Mouse (Mus musculus) cerebellum, postnatal 36 days (tissue): ENCODE data around the gene Cttnbp2nl.
A peak's percentile ranks its signal among the peaks of the same experiment; 100 is the strongest.

ENCODE experiments used
- DNase-seq, 2 experiments: peaks; one replicate each; pipeline ENCODE4 v3.0.0; 2021 to 2022; ENCODE audit warnings: mixed read lengths in 2 of 2

Gene Cttnbp2nl

DNA sequence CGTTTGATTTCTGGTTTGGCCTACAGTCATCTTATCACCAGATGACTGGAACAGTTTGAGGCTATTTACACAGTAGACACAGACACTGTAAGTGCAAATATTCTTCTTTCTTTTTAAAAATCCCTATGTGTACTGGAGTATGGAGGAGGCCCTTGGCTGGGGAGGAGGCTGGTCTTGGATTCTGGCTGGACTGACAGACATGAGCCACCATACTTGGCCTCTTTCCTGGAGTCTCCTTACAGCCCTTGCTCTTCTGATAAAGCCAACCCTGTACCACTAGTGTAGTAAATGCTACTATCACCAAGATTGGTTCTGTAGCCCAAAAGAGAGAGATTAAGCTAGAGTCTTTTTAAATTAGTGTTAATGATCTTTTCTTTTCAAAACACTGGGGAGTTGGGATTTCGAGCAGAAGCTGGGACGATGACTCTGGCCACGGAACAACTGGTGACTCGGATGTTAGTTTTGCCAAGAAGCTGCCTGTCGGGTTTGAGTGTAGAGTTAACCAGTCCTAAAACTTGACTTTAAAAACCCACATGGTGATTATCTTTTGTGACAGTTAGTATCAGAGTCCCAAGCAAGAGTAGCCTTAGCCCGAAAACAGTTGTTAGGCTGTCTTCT is 40.1 kb downstream of the Cttnbp2nl start:
- DNase-seq: no peak

DNA sequence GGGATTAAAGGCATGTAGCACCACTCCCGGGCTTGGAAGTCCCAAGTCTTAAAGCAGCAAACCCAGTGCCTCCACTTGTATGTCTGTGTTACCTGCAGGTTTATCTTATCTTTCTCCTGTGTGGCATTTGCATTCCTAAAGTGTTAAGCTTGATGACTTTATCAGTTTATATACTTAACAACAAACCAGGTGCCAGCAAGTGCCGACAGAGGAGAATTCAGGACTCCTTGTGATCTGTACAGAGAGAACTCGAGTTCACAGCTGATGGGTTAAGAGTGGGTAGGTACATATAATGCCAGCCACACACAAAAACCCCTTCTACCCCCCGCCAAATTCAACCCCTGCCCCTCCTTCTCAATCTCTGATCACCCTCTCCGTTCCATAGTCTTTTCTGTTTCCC is 41.1 kb downstream of the Cttnbp2nl start:
- DNase-seq: no peak

DNA sequence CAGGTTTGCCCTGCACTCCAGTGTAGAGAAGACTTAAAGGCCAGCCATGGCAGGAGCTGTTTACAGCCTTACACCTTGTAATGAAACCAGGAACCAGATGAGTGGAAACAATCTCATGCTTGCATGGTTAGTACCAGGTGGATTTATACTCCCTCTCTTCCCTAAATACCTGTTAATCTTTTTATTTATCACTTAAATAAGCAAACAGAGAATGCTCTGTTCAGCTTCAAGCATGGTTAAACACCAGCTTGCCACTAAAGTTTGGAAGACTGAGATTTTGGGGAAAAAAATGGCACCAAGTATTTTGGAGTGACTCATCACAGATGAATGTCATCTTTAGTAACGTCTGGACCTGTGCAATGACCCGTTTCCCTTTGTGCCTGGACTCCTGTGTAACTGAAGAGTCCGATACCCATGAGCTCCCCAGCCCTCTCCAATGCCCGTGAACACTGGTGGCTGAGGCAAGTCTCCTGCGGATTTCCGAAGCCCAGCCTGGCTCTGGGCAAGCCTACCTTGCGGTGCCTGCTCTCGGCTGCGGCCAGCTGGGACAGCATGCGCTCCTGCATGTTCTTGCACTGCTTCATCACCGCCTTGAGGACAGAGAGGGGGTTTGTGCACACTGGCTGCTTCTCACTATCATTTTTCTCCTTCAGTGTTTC is 42.1 kb downstream of the Cttnbp2nl start:
- DNase-seq: no peak

DNA sequence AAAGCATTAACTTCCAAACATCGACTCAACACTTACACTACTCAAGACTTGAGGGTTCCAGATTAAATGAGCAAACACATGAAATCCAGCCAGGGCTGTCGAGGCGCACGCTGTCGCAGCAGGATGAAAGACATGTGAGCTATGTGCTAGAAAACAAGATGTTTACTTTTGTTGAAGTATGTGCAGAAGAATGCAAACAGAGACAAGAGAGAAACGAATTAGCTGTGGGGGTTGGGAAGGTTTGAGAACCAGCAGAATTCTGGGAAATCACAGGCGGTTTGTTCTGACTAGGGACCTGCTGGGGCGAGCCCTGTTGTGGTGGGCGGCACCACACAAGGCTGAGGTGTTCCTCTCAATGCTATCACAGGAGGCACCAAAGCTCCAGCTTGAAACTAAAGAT is 44.9 kb downstream of the Cttnbp2nl start:
- no peak for DNase-seq

DNA sequence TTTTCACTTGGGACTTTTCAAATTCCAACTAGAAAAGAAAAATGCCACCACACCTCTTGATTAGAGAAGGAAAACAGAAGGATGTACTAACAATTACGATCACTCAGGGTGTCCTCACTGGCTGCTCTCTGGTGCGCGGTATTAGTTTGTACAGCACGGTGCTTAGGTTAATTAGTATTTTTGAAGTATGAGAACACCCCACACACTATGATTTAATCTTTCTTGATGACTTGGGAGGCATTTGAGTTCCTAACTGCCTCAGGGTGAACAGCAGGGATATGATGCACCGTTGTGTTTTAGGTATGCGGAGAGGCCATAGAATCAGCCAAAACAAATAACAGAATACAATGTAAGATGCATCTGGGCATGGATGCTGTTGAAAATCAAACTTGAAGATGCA is 46.8 kb downstream of the Cttnbp2nl start:
- no peak for DNase-seq

DNA sequence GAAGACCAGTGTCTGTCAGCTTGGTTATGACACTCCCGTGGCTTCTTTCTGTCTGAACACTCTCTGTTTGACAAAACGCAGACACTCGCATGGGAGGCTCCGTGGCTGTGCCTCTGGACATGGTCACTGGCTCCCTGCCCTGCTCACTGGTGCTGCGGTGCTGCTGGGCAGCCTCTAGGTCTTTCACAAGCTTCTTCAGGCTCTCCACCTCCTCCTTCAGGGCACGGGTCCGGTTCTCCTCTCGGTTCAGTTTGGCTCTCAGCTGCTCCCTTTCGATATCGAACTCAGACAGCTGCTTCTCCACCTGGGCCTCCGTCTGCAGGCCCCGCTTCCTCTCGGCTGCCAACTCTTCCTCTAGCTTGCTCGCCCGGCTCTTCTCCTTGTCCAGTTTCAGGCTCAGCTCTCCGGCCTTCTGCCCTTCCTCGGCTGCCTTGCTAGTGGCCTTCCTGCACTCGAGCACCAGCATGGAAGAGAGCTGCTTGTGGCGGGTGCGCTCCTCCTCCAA is 47.3 kb downstream of the Cttnbp2nl start:
- no peak for DNase-seq

DNA sequence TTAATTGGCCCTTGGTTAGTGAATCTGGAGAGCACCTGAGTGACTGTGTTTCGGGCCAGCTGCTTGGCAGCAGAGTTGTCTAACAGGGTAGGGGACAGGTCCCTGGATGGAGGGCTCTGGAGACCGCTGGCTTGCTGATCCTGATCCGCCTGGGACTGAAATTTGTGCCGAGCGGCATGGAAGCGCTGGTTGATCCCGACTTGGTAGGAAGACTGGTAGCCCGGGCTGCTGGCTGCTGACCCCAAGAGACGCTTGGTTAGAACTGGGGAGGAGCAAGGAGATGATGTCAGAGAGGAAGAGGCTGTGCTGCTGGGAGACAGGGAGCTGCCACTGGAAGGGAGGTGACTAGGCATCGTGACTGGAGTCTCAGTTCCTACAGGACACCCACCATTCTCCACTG is 47.9 kb downstream of the Cttnbp2nl start:
- no peak for DNase-seq

DNA sequence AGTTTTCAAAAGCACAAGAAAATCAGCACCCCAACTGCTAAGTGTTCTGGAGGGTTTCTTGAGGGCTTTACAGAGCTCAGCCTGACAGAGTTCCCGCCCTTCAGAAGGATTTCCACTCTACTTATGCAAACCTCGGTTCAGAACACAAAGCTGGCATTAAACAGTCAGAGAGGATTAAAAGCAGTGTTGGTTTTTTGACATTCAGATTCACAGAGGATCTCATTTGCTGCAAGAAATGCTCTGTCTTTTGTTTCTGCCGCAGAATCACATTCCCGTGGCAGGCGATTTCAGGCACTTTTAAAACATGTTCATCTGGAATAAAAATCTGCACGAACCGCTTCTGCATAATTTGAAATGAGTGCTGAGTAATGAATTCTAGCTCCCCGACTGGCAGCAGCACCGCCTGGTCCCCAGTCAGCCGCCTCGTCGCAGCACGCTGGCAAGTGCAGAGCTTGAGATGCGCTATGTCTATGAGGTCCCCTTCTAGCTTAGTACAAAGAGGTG is 48.9 kb downstream of the Cttnbp2nl start:
- no peak for DNase-seq

DNA sequence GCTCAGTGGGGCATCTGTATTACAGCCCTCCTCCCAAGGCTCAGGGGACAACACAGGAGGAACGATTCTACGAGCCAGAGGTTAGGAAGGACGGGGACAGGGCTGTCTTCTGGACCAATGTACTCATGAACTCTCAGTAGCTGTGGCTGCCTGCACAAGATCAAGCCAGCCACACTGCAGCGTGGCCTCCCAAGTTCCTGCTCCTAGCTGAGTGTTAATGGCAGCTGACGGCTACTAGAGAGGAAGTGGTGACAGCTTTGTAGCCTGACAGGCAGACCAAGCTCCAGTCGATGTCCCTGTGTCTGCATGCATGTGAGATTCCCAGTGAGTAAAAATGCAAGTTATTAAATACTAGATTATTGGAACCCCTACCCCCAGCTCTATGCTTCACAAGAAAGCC is 51.6 kb downstream of the Cttnbp2nl start:
- DNase-seq: no peak

DNA sequence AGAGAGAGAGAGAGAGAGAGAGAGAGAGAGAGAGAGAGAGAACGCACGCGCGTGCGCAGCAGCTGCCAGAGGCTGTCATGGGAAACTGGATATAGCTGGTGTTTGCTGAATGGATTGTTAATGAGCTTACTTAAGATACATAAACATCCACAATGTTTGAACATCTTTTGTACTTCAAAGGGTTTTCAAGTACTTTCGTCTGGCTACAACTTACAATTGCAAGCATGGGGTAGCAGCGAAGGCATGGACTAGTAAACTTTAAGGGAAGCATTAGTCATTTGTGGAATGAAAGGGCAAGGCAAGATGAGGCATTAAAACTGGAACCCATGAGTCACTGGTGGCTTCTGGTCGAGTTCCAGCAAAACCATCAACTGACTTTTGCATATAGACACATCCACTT is 52.4 kb downstream of the Cttnbp2nl start:
- no peak for DNase-seq

DNA sequence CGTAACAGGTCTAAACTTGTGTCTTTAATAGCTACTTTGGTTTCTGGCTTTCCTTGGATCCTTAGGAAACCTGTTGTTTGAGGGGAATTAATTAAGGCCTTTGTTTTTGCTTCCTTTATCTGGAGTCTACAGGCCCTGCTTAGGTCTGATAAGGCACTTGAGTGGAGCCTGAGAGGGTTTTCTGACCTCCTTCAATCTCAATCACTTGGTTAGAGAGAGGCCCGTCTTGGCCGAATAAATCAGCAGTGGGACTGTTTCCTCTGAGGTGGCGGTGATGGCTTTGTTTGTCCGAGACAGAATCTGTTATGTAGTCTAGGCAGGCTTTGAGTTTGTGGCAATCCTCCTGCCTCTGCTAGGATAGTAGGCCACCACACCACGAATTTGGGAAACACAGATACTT is 55.4 kb downstream of the Cttnbp2nl start:
- no peak for DNase-seq

DNA sequence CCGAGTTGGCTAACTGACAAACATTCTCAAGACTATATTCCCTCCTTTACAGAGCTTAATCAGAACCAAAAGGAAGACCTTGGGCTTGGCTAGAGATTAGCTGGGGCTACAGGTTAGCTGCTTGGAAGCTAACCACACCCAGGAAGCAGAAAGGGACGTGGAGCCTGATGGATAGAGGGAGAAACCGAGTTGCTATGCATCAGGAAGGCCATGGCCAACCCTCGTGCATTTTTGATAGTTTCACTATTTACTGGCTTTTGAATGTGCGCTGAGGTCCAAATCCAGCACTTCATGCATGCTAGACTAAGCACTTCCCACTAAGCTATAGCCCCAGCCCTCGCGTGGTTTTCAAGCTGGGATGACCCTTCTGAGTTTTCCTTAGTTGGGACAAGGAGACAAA is 57.2 kb downstream of the Cttnbp2nl start:
- no peak for DNase-seq

DNA sequence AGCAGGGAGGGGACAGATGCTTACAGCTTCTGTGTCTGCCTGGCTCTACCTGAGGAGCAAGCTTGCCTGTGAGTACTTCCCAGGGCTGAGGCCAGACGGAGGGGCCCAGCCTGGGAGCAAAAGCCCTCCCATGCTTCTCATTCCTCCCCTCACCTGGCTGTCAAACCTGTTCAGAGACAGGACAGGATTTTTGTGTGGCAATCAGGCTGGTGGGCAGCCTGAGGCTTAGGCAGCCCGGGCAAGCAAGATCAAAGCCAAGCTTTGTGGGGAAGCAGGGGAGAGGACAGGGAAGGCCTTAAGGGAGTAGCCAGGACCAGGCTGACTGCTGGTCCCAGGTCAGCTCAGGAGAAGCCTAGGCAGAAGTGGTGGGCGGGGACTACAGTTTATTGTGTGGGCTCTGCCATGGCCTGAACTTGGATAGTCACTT is 58.5 kb downstream of the Cttnbp2nl start:
- DNase-seq: no peak

DNA sequence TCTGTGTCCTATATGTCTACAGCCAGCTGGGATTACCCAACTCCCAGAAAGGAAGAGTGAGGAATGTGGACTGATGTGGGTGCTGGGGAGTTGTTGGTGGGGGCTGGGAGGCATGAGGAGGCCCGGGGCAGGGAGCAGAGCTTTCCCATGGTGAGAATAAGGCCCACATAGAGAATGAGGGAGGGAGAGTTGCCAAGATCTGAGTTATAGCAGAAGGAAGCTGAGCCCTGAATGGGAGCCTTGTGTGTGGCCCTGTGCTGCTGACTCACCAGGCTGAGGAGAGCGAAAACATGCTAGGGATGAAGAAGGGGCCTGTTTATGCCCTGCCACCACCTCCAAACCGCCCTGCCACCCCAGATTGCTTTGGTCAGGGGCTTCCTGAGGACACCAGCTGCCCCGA is 59.1 kb downstream of the Cttnbp2nl start:
- no peak for DNase-seq

DNA sequence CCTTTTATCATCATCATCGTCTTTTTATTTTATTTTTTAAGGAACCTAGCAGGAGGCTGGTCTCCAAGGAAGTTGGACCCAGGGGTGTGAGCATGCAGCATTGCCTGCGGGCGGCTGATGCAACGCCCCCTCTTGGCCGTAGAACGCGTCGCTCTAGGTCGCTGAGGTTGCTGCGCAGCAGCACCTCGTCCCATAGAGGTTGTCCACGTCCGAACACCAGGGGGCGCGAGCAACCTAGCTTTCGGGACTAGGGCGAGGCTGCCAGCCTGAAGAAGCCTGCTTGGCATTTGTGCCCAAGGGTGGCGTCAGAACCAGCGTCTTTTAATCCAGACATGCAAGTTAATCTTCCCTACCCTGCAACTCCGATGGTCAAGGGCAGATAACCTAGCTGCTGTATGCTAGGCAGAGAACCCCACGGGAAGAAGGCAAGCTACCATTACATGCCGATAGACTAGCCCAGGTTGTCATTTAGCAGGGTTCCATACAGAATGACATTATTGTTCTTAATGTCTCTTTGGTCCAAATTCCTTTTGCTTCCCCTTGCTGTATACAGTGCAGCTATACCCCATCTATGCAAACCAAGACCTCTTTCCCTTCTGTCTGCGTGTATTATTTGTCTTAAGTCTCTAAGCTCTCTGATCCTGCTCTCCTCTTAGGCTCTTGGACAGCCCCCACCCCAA is 60.1 kb downstream of the Cttnbp2nl start:
- peak; percentile 90 to 92 for DNase-seq

DNA sequence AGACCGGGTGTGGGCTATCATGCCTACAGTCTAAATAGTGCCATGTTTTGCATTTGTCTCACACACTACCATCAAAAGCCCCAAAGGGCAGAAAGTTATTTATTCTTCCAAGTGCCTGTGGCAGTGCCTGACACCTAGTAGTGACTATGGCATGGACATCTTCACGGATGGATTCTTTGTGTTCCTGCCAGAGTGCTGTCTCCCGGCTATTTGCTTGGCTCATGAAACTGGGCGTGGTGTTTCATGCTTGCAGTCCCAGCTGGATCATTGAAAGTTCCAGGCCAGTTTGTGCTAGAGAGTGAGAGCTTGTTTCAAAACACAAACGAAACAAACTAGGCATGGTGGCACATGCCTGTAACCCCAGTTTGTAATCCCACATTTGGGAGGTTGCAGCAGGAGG is 61.2 kb downstream of the Cttnbp2nl start:
- DNase-seq: no peak

DNA sequence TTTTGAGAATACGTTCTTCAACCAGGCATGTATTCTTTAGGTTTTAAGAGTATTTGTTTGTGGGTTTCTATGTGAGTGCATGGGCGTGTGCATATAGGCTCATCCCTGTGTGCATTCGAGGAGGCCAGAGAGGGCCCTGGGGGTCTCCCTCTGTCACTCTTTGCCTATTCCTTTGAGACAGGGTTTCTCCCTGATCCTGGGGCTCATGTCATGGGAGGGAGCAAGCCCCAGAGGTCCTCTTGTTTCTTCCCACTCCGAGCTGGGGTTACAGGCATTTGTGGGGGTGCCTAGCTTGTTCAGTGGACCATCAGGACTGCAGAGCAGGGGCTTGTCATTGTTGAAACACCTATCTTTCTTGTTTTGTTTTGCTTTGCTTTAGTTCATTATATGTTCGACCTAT is 65.1 kb downstream of the Cttnbp2nl start:
- DNase-seq: no peak

DNA sequence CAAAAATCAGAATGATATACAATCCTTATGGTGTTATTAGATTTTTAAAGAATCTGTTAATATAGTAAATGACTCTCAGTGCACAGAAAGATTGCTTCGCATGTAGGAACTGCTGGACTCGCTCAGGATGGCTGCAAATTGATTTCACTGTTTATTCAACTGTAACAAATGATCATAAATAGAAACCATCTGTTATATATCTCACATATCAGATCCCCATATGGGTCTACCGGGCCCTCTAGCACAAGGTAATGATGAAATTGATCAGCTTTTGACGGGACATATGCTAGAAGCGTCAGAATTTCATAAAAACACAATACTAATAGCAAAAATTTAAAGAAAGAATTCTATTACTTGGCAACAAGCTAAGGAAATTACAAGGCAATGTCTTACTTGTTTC is 73.2 kb downstream of the Cttnbp2nl start:
- DNase-seq: no peak

DNA sequence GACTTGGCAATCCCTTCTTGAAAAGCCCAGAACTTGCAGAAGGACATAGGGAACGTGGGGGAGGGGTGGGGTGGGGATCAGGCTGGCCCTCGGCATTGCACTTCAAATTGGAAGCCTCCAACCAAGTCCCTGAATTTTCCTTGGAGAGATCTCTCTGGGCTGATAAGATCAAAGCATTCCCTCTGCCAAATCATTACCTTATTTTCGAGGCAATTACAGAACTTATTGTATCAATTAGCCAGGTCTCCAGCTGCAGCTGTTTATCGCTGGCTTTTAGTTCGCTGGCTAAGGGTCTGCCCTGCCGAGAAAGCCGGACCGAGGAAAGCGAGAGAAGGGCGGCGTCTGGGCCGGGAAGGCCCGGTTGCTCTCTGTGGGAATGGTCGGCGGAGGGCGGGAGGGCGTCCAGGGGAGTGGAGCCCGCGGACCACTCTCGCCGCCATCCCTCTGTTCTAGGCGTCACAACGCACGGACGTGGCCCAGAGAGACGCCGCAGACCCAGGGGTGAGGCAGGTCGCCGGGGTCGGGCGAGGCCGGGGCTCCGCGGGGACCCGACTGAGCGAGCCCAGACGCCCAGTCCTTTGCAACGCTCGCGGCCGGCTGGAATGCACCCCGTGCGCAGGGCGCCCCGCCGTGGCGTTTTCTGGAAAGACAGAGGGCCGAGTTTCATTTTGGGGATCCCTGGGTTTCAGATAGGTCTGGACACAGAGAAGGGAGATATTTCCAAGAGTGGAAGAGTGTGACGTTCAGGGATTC is 85.2 kb downstream of the Cttnbp2nl start:
- DNase-seq: peak; percentile 73 to 74

DNA sequence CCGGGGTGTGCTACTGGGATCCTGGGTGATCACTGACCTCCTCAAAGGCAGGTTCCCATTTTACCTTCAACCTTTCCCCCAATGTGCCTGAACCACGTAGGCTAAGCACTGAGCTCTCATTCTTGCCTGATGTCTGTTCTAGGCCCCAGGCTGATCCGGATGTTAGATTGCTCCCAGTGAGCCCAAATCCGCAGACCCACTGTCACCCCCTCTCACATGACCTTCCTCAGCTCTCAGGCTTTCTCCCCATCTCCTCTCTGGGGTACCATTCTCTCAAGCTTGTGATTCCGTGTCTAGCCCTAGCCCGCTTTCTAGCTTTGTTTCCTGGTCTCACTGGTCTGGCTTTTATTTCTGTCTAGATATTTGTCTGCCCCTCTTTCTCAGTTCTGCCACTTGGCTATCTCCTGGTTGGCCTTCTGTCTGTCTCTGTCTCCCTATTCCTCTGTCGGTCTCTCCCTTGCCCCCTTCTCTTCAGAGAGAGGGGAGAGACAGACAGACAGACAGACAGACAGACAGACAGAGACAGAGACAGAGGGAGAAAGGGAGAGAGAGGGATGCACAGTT is 86.9 kb downstream of the Cttnbp2nl start:
- DNase-seq: no peak

DNA sequence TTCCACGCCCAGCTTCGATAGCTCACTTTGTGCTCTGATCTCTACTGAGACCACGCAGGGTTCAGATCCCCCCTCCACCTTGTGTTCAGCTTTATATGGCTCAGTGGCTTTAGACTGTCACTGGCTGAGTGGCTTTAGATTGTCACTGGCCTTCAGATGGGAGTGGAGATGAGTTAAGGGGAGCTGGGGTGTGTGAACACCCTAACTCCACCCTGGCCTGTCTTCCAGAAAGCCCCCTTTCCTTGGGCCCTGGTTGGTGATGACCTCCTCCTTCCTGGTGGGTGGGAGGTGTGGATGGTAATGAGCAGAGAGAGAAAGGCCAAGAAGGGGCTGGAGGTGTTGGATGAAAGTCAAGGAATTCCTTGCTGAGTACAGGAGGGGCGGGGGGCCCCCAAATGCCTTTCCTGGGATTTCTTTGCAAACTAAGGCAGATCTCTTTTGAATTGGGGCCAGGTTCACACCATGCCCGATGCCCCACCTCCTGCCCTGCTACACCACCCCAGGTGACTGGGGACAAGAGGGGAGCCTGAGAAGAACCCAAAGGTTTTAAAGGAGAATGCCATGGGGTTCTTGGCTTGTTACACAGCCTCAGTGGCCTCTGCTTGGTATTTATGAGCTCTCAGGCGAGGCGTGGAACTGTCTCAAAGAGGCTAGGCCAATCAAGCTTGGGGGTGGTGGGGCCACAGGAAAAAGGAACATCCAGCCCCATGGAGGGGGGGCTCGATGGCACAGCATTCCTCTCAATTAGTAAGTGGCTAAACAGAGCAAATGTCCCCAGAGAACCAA is 87.7 kb downstream of the Cttnbp2nl start:
- DNase-seq: no peak
